Mouse (Mus musculus) stomach, embryonic 15.5 days (tissue): ENCODE measurements around the gene Svop. TPM values are rescaled to one million over a fixed set of nuclear protein-coding genes. Genes with fewer than 3 reads are reported as not detected.
A peak's percentile ranks its signal among the peaks of the same experiment; 100 is the strongest.

Source experiments
- ATAC-seq: fragments of 200-750 bp; cut with Nextera tagmentation; 2 replicates; pipeline ENCODE4 v1.8.0; 2017; ENCODE audit warnings: low read depth, moderate number of reproducible peaks, moderate TSS enrichment; ENCODE audit not compliant: insufficient read depth, low FRiP score
- H3K27ac ChIP-seq: fragments of 300-500 bp; sonication (generic); 2 replicates; pipeline ENCODE4 v1.5.1; 2015; ENCODE audit warnings: mild to moderate bottlenecking, inconsistent platforms
- H3K27me3 ChIP-seq: fragments of 300-500 bp; sonication (generic); replicated peaks from 2 replicates; pipeline ENCODE4 v1.6.1; 2015; ENCODE audit warnings: inconsistent platforms
- H3K36me3 ChIP-seq: fragments of 300-500 bp; sonication (generic); 2 replicates; pipeline ENCODE4 v1.6.1; 2015; ENCODE audit warnings: inconsistent platforms
- H3K4me1 ChIP-seq: fragments of 300-500 bp; sonication (generic); 2 replicates; pipeline ENCODE4 v1.6.1; 2015; ENCODE audit warnings: inconsistent platforms
- H3K4me2 ChIP-seq: fragments of 300-500 bp; sonication (generic); 2 replicates; pipeline ENCODE4 v1.6.1; 2015; ENCODE audit warnings: mild to moderate bottlenecking, inconsistent platforms
- H3K4me3 ChIP-seq: fragments of 300-500 bp; sonication (generic); replicated peaks from 2 replicates; pipeline ENCODE4 v1.5.1; 2015; ENCODE audit warnings: inconsistent platforms
- H3K9ac ChIP-seq: fragments of 300-500 bp; sonication (generic); 2 replicates; pipeline ENCODE4 v1.6.1; 2015; ENCODE audit warnings: inconsistent platforms
- H3K9me3 ChIP-seq: fragments of 300-500 bp; sonication (generic); 2 replicates; pipeline ENCODE4 v1.6.1; 2016; ENCODE audit warnings: inconsistent platforms
- WGBS: fragments of 180-500 bp; shearing (Covaris S2); methylation state at CpG from one replicate; pipeline ENCODE4 v1.1.7; 2015; 5-methylcytosine and 5-hydroxymethylcytosine counted together
- polyA plus RNA-seq: library from polyadenylated mRNA; unstranded; fragments of >200 nt; fragmentation: Nextera tagmentation; extraction: Ambion mirVana; gene quantifications from 2 replicates; pipeline ENCODE4 v1.2.1, GENCODE M21; 2015

Gene Svop
- polyA plus RNA-seq, 1 experiment from 2014 or later = 1.9 TPM

- Histone ChIP-seq H3K4me1 (no peaks in the 10 kb centered on the region), H3K36me3 (no peaks in the 10 kb centered on the region), H3K27me3 (no peaks in the 10 kb centered on the region), H3K4me2 (no peak overlapping the region), H3K9ac (no peak overlapping the region), H3K9me3 (no peaks in the 10 kb centered on the region), H3K4me3 (no peak overlapping the region), H3K27ac (no peak overlapping the region)
- 0 out of 2 replicates have a peak, but pooled peaks have one; percentile 32 for ATAC-seq
- WGBS = 33% methylated on average over 7 of the region's 8 CpGs
Measured at GRCm38 (mm10) chr5:114040508-114040907, 50.9 kb downstream of the Svop start.

- ATAC-seq = no peak
- no peak overlapping the region for H3K4me3 ChIP-seq
- WGBS = 82% methylated on average over 10 of the region's 10 CpGs
Measured at GRCm38 (mm10) chr5:114035111-114035510, 56.3 kb downstream of the Svop start.

GRCm38 (mm10) chr5:114034393-114034792, 57.0 kb downstream of the Svop start:
- no peak for ATAC-seq
- H3K9ac ChIP-seq = no peak overlapping the region
- no peaks in the 10 kb centered on the region for H3K9me3 ChIP-seq
- no peak overlapping the region for H3K4me3 ChIP-seq
- no peak overlapping the region for H3K27ac ChIP-seq
- H3K4me2 ChIP-seq = no peak overlapping the region
- H3K27me3 ChIP-seq = no peaks in the 10 kb centered on the region
- 71% methylated on average over 7 of the region's 7 CpGs for WGBS
- H3K36me3 ChIP-seq = no peaks in the 10 kb centered on the region
- 0 out of 2 replicates have a peak, but pooled peaks cover 3% of the 10 kb centered on the region for H3K4me1 ChIP-seq

More at GRCm38 (mm10) chr5:114035111-114035510, 56.3 kb downstream of the Svop start:
- no peak overlapping the region for H3K27ac ChIP-seq
- no peaks in the 10 kb centered on the region for H3K36me3 ChIP-seq
- no peak overlapping the region for H3K9ac ChIP-seq
- no peaks in the 10 kb centered on the region for H3K27me3 ChIP-seq
- no peaks in the 10 kb centered on the region for H3K9me3 ChIP-seq
- 0 out of 2 replicates have a peak, but pooled peaks cover 3% of the 10 kb centered on the region for H3K4me1 ChIP-seq
- H3K4me2 ChIP-seq = no peak overlapping the region

- 77% methylated on average over 3 of the region's 3 CpGs for WGBS
- H3K4me2 ChIP-seq = no peak overlapping the region
Measured at GRCm38 (mm10) chr5:114032161-114032763, 59.1 kb downstream of the Svop start.

GRCm38 (mm10) chr5:114030652-114031051, 60.7 kb downstream of the Svop start:
- Histone ChIP-seq H3K9me3 (no peaks in the 10 kb centered on the region), H3K36me3 (no peaks in the 10 kb centered on the region), H3K27me3 (no peaks in the 10 kb centered on the region), H3K9ac (no peak overlapping the region), H3K4me2 (no peak overlapping the region), H3K4me1 (0 out of 2 replicates have a peak, but pooled peaks cover 3% of the 10 kb centered on the region), H3K27ac (no peak overlapping the region), H3K4me3 (no peak overlapping the region)
- WGBS = 89% methylated on average over 12 of the region's 12 CpGs
- no peak for ATAC-seq

More at GRCm38 (mm10) chr5:114032161-114032763, 59.1 kb downstream of the Svop start:
- no peak overlapping the region for H3K27ac ChIP-seq
- no peaks in the 10 kb centered on the region for H3K9me3 ChIP-seq
- H3K9ac ChIP-seq = no peak overlapping the region
- no peaks in the 10 kb centered on the region for H3K27me3 ChIP-seq
- no peak overlapping the region for H3K4me3 ChIP-seq
- H3K4me1 ChIP-seq = 0 out of 2 replicates have a peak, but pooled peaks cover 3% of the 10 kb centered on the region
- no peaks in the 10 kb centered on the region for H3K36me3 ChIP-seq
- no peak for ATAC-seq

GRCm38 (mm10) chr5:114028111-114028510, 63.3 kb downstream of the Svop start:
- Histone ChIP-seq H3K9me3 (no peaks in the 10 kb centered on the region), H3K36me3 (no peaks in the 10 kb centered on the region), H3K4me2 (no peak overlapping the region), H3K9ac (no peak overlapping the region), H3K27me3 (no peaks in the 10 kb centered on the region), H3K4me1 (peaks cover 5% of the 10 kb centered on the region; the same call in 1 of the 2 replicates), H3K27ac (no peak overlapping the region), H3K4me3 (no peak overlapping the region)
- 83% methylated on average over 12 of the region's 12 CpGs for WGBS
- no peak for ATAC-seq

GRCm38 (mm10) chr5:114027217-114027944, 64.0 kb downstream of the Svop start:
- H3K27ac ChIP-seq = no peak overlapping the region
- peaks cover 5% of the 10 kb centered on the region; the same call in 1 of the 2 replicates for H3K4me1 ChIP-seq
- ATAC-seq = no peak
- WGBS = 86% methylated on average over 12 of the region's 12 CpGs
- no peaks in the 10 kb centered on the region for H3K9me3 ChIP-seq
- H3K36me3 ChIP-seq = no peaks in the 10 kb centered on the region
- no peak overlapping the region for H3K4me3 ChIP-seq
- no peak overlapping the region for H3K9ac ChIP-seq
- H3K4me2 ChIP-seq = no peak overlapping the region
- H3K27me3 ChIP-seq = no peaks in the 10 kb centered on the region

GRCm38 (mm10) chr5:114024885-114025284, 66.5 kb downstream of the Svop start:
- Histone ChIP-seq H3K9me3 (no peaks in the 10 kb centered on the region), H3K27me3 (no peaks in the 10 kb centered on the region), H3K27ac (no peak overlapping the region), H3K9ac (no peak overlapping the region), H3K36me3 (no peaks in the 10 kb centered on the region), H3K4me2 (peak overlapping the region; percentile 23; the same call in 1 of the 2 replicates), H3K4me3 (no peak overlapping the region), H3K4me1 (peaks cover 3% of the 10 kb centered on the region; the same call in 1 of the 2 replicates)
- ATAC-seq = no peak
- 8% methylated on average over 10 of the region's 10 CpGs for WGBS

GRCm38 (mm10) chr5:114024390-114024789, 67.0 kb downstream of the Svop start:
- H3K36me3 ChIP-seq = no peaks in the 10 kb centered on the region
- no peaks in the 10 kb centered on the region for H3K9me3 ChIP-seq
- no peak overlapping the region for H3K4me2 ChIP-seq
- H3K27me3 ChIP-seq = no peaks in the 10 kb centered on the region
- peaks cover 3% of the 10 kb centered on the region; the same call in 1 of the 2 replicates for H3K4me1 ChIP-seq
- H3K9ac ChIP-seq = no peak overlapping the region
- WGBS = 49% methylated on average over 6 of the region's 6 CpGs
- no peak for ATAC-seq
- no peak overlapping the region for H3K27ac ChIP-seq
- H3K4me3 ChIP-seq = no peak overlapping the region

GRCm38 (mm10) chr5:114015121-114015520, 76.2 kb downstream of the Svop start:
- ATAC-seq = no peak
- no peak overlapping the region for H3K4me3 ChIP-seq
- 65% methylated on average over 7 of the region's 7 CpGs for WGBS
- H3K27ac ChIP-seq = no peak overlapping the region
- H3K4me2 ChIP-seq = no peak overlapping the region
- no peaks in the 10 kb centered on the region for H3K36me3 ChIP-seq
- no peaks in the 10 kb centered on the region for H3K9me3 ChIP-seq
- H3K4me1 ChIP-seq = no peaks in the 10 kb centered on the region
- no peaks in the 10 kb centered on the region for H3K27me3 ChIP-seq
- no peak overlapping the region for H3K9ac ChIP-seq

- Histone ChIP-seq H3K9ac (no peak overlapping the region), H3K36me3 (no peaks in the 10 kb centered on the region), H3K9me3 (no peaks in the 10 kb centered on the region), H3K4me2 (no peak overlapping the region), H3K4me1 (no peaks in the 10 kb centered on the region), H3K27ac (no peak overlapping the region), H3K27me3 (no peaks in the 10 kb centered on the region), H3K4me3 (no peak overlapping the region)
- WGBS = 70% methylated on average over 4 of the region's 4 CpGs
- no peak for ATAC-seq
Measured at GRCm38 (mm10) chr5:114009049-114009448, 82.3 kb downstream of the Svop start.

- 79% methylated on average over 12 of the region's 12 CpGs for WGBS
- Histone ChIP-seq H3K9me3 (no peaks in the 10 kb centered on the region), H3K27ac (no peak overlapping the region), H3K4me3 (no peak overlapping the region), H3K4me2 (no peak overlapping the region), H3K9ac (no peak overlapping the region), H3K36me3 (no peaks in the 10 kb centered on the region), H3K27me3 (no peaks in the 10 kb centered on the region), H3K4me1 (no peaks in the 10 kb centered on the region)
- ATAC-seq = no peak
Measured at GRCm38 (mm10) chr5:114007753-114008453, 83.5 kb downstream of the Svop start.
